Mouse (Mus musculus) kidney, embryonic 16.5 days (tissue): ENCODE measurements around the gene Ctcfl. TPM values are rescaled to one million over a fixed set of nuclear protein-coding genes. Genes with fewer than 3 reads are reported as not detected.

Source experiments
- ATAC-seq: fragments of 200-750 bp; cut with Nextera tagmentation; 2 replicates; pipeline ENCODE4 v1.8.0; 2017; ENCODE audit warnings: moderate TSS enrichment; ENCODE audit not compliant: low FRiP score, low TSS enrichment
- H3K27ac ChIP-seq: fragments of 300-500 bp; sonication (generic); 2 replicates; pipeline ENCODE4 v1.5.1; 2014; ENCODE audit warnings: low read length
- H3K27me3 ChIP-seq: fragments of 300-500 bp; sonication (generic); 2 replicates; pipeline ENCODE4 v1.6.1; 2014; ENCODE audit warnings: low read length, control low read depth, mixed read lengths; ENCODE audit not compliant: insufficient read depth
- H3K36me3 ChIP-seq: fragments of 300-500 bp; sonication (generic); 2 replicates; pipeline ENCODE4 v1.6.1; 2014; ENCODE audit warnings: low read length, control low read depth, mixed read lengths; ENCODE audit not compliant: insufficient read depth
- H3K4me1 ChIP-seq: fragments of 300-500 bp; sonication (generic); 2 replicates; pipeline ENCODE4 v1.6.1; 2014; ENCODE audit warnings: low read length, control low read depth, mixed read lengths; ENCODE audit not compliant: insufficient read depth
- H3K4me2 ChIP-seq: fragments of 300-500 bp; sonication (generic); replicated peaks from 2 replicates; pipeline ENCODE4 v1.6.1; 2014; ENCODE audit warnings: low read depth, low read length
- H3K4me3 ChIP-seq: fragments of 300-500 bp; sonication (generic); 2 replicates; pipeline ENCODE4 v1.5.1; 2014; ENCODE audit warnings: mild to moderate bottlenecking, low read length
- H3K9ac ChIP-seq: fragments of 300-500 bp; sonication (generic); replicated peaks from 2 replicates; pipeline ENCODE4 v1.6.1; 2014; ENCODE audit warnings: low read length
- H3K9me3 ChIP-seq: fragments of 300-500 bp; sonication (generic); 2 replicates; pipeline ENCODE4 v1.6.1; 2016; ENCODE audit warnings: low read length, control low read depth
- WGBS: fragments of 180-500 bp; shearing (Covaris S2); extraction: QIAGEN DNeasy Blood & Tissue Kit; methylation state at CpG from one replicate; pipeline ENCODE4 v1.1.7; 2014; 5-methylcytosine and 5-hydroxymethylcytosine counted together
- polyA plus RNA-seq: library from polyadenylated mRNA; unstranded; fragments of >200 nt; fragmentation: Nextera tagmentation; extraction: Ambion mirVana; gene quantifications from 2 replicates; pipeline ENCODE4 v1.2.1, GENCODE M21; 2015

The Ctcfl gene
- polyA plus RNA-seq, 1 experiment from 2014 or later, result 0.07 TPM

GRCm38 (mm10) chr2:173089437-173089836, 29.9 kb downstream of the Ctcfl start:
- Histone ChIP-seq H3K4me2 (no peak overlapping the region), H3K9me3 (no peaks in the 10 kb centered on the region), H3K27ac (no peak overlapping the region), H3K36me3 (no peaks in the 10 kb centered on the region), H3K4me1 (no peaks in the 10 kb centered on the region), H3K9ac (peak overlapping the region; percentile 13; the same call in 1 of the 2 replicates), H3K27me3 (no peaks in the 10 kb centered on the region), H3K4me3 (no peak overlapping the region)
- peak; percentile 69; the same call in 1 of the 2 replicates for ATAC-seq
- 17% methylated on average over 6 of the region's 6 CpGs for WGBS

GRCm38 (mm10) chr2:173087405-173087804, 31.9 kb downstream of the Ctcfl start:
- Histone ChIP-seq H3K4me3 (no peak overlapping the region), H3K4me1 (0 out of 2 replicates have a peak, but pooled peaks cover 3% of the 10 kb centered on the region), H3K4me2 (no peak overlapping the region), H3K27me3 (no peaks in the 10 kb centered on the region), H3K9ac (no peak overlapping the region), H3K36me3 (no peaks in the 10 kb centered on the region), H3K9me3 (no peaks in the 10 kb centered on the region), H3K27ac (no peak overlapping the region)
- ATAC-seq, result no peak
- 72% methylated on average over 13 of the region's 13 CpGs for WGBS

- no peak for ATAC-seq
- no peak overlapping the region for H3K27ac ChIP-seq
- no peak overlapping the region for H3K4me3 ChIP-seq
- no peak overlapping the region for H3K9ac ChIP-seq
- WGBS, result 82% methylated on average over 9 of the region's 9 CpGs
- H3K4me1 ChIP-seq, result 0 out of 2 replicates have a peak, but pooled peaks cover 3% of the 10 kb centered on the region
- no peaks in the 10 kb centered on the region for H3K9me3 ChIP-seq
- no peaks in the 10 kb centered on the region for H3K27me3 ChIP-seq
- no peak overlapping the region for H3K4me2 ChIP-seq
- no peaks in the 10 kb centered on the region for H3K36me3 ChIP-seq
Measured at GRCm38 (mm10) chr2:173085763-173086162, 33.6 kb downstream of the Ctcfl start.

- Histone ChIP-seq H3K4me1 (0 out of 2 replicates have a peak, but pooled peaks cover 5% of the 10 kb centered on the region), H3K36me3 (no peaks in the 10 kb centered on the region), H3K27me3 (no peaks in the 10 kb centered on the region; the same call in 1 of the 2 replicates), H3K4me3 (no peak overlapping the region), H3K4me2 (no peak overlapping the region), H3K27ac (no peak overlapping the region), H3K9me3 (no peaks in the 10 kb centered on the region), H3K9ac (no peak overlapping the region)
- WGBS, result 92% methylated on average over 11 of the region's 11 CpGs
- ATAC-seq, result no peak
Measured at GRCm38 (mm10) chr2:173084871-173085270, 34.5 kb downstream of the Ctcfl start.

DNA sequence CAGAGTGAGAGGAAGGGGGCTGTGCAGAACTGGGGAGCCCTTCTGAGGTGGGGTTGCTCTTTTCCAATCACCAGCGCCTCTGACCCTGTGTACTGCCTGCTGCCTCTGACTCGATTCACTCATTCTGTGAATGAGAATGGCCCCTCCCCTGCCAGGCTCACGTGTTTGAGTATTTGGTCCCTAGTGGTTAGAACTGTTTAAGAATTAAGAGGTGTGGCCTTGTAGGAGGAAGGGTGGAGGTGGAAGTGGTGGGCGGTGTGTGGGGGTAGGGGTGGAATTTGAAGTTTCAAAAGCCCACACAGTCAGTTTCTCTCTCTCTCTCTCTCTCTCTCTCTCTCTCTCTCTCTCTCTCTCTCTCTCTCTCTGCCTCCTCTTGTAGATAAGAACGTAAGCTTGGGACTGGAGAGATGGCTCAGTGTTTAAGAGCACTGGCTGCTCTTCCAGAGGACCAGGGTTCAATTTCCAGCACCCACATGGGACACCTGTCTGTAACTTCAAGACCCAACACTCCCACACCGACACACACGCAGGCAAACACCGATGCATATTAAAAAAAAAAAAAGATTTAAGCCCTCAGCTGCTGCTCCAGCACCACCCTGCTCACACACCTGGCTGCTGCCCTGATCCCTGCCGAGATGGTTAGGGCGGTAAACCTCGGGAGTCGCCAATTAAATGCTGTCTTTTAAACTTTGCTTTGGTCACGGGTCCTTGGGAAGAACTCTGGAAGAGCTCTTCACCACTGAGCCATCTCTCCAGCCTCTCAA, 35.4 kb downstream of the Ctcfl start:
- peak; percentile 63 for ATAC-seq
- Histone ChIP-seq H3K9ac (0 out of 2 replicates have a peak overlapping the region, but pooled peaks have one; percentile 22), H3K4me3 (no peak overlapping the region), H3K27ac (no peak overlapping the region), H3K4me2 (peak overlapping the region; percentile 44), H3K4me1 (0 out of 2 replicates have a peak, but pooled peaks cover 5% of the 10 kb centered on the region), H3K9me3 (no peaks in the 10 kb centered on the region), H3K36me3 (no peaks in the 10 kb centered on the region), H3K27me3 (no peaks in the 10 kb centered on the region; the same call in 1 of the 2 replicates)
- WGBS, result 8% methylated on average over 13 of the region's 13 CpGs

- H3K27me3 ChIP-seq, result no peaks in the 10 kb centered on the region; the same call in 1 of the 2 replicates
- WGBS, result 84% methylated on average over 9 of the region's 9 CpGs
- no peaks in the 10 kb centered on the region for H3K36me3 ChIP-seq
- no peak overlapping the region for H3K27ac ChIP-seq
- H3K9ac ChIP-seq, result no peak overlapping the region
- H3K4me2 ChIP-seq, result peak overlapping the region; percentile 44; the same call in 1 of the 2 replicates
- no peak overlapping the region for H3K4me3 ChIP-seq
- ATAC-seq, result no peak
- no peaks in the 10 kb centered on the region for H3K9me3 ChIP-seq
- 0 out of 2 replicates have a peak, but pooled peaks cover 5% of the 10 kb centered on the region for H3K4me1 ChIP-seq
Measured at GRCm38 (mm10) chr2:173083106-173083505, 36.2 kb downstream of the Ctcfl start.

- H3K4me1 ChIP-seq, result 0 out of 2 replicates have a peak, but pooled peaks cover 5% of the 10 kb centered on the region
- 80% methylated on average over 3 of the region's 3 CpGs for WGBS
- no peaks in the 10 kb centered on the region for H3K9me3 ChIP-seq
- H3K4me3 ChIP-seq, result no peak overlapping the region
- no peaks in the 10 kb centered on the region; the same call in 1 of the 2 replicates for H3K27me3 ChIP-seq
- H3K27ac ChIP-seq, result no peak overlapping the region
- ATAC-seq, result no peak
- no peaks in the 10 kb centered on the region for H3K36me3 ChIP-seq
- H3K9ac ChIP-seq, result no peak overlapping the region
- no peak overlapping the region for H3K4me2 ChIP-seq
Measured at GRCm38 (mm10) chr2:173082706-173083105, 36.6 kb downstream of the Ctcfl start.

DNA sequence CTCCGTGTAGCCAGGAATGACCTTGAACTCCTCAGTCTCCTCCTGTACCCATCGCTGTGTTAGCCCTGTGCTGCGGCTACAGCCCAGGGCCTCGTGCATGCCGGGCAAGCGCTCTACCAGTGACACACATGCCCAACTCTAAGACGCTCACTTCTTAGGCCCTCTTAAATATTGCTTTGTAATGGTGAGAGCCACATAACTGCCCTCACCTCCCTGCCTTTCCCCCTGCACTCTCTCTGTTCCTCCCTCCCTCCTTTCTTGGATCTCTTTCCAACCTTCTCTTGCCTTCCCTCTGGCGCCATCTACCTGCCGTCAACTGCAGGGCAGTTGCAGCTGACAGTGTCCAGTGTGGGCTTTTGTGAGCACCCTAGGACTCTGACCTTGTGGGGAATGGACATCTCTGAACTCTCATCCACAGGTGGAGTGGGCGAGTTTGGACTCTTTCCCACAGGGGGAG, 38.5 kb downstream of the Ctcfl start:
- no peaks in the 10 kb centered on the region for H3K9me3 ChIP-seq
- no peak overlapping the region for H3K4me2 ChIP-seq
- peak; percentile 74 for ATAC-seq
- H3K4me3 ChIP-seq, result no peak overlapping the region
- H3K27me3 ChIP-seq, result no peaks in the 10 kb centered on the region; the same call in 1 of the 2 replicates
- H3K9ac ChIP-seq, result 0 out of 2 replicates have a peak overlapping the region, but pooled peaks have one; percentile 26
- WGBS, result 34% methylated on average over 10 of the region's 10 CpGs
- no peak overlapping the region for H3K27ac ChIP-seq
- 0 out of 2 replicates have a peak, but pooled peaks cover 5% of the 10 kb centered on the region for H3K4me1 ChIP-seq
- no peaks in the 10 kb centered on the region for H3K36me3 ChIP-seq

DNA sequence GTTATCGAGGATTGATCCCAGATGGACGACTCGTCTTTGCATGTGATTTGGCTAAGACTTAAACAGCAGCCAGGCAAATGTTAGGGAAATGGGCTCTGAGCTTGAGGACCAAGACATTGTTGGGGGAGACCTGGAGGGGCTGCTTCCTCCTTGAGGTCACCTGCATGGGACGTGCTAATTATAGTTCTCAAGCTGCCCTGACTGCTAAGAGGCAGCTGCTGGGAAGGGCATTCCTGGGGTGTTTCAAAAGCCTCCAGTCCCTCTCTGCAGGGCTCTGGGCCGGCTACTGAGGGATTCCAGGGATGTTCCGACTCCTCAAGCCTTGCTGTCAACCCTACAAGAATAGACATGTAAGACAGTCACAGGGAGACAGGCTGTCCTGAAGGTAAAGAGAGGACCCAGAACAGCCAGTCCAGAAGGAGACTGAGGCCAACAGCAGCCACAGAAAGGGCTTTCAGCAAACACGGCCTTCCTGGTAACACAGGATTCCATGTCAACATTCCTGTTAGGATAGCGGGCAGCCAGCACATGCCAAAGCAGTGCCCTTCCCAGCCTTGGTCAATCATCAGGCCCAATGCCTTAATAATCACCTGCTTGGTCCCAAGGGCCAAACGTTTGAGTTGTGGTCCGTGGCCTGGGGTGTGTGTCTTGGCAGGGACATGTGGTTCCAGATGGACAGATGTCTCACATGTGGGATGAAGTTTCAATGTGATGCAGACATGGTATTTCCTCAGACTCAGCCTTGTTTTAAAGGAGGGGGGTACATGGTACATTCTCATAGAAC, 39.4 kb downstream of the Ctcfl start:
- ATAC-seq, result no peak
- H3K36me3 ChIP-seq, result no peaks in the 10 kb centered on the region
- no peak overlapping the region for H3K27ac ChIP-seq
- H3K4me3 ChIP-seq, result no peak overlapping the region
- H3K9me3 ChIP-seq, result no peaks in the 10 kb centered on the region
- H3K4me2 ChIP-seq, result no peak overlapping the region
- no peak overlapping the region for H3K9ac ChIP-seq
- WGBS, result 62% methylated on average over 10 of the region's 10 CpGs
- 0 out of 2 replicates have a peak, but pooled peaks cover 5% of the 10 kb centered on the region for H3K4me1 ChIP-seq
- H3K27me3 ChIP-seq, result no peaks in the 10 kb centered on the region; the same call in 1 of the 2 replicates
